Mouse (Mus musculus) E14TG2a.4 (cell line): ENCODE data around the gene Siglecf.
"Not testable (repeated sequence)": the region's sequence is repeated elsewhere in the genome, so short reads cannot be mapped to it uniquely, and the experiment has no call there.

Experiments used
- H3K27me3 ChIP-seq: 2 replicates; pipeline ENCODE4 v1.6.1; 2014; ENCODE audit warnings: low read length, control low read depth; ENCODE audit not compliant: insufficient read depth
- H3K36me3 ChIP-seq: 2 replicates; pipeline ENCODE4 v1.6.1; 2014; ENCODE audit warnings: low read length, control low read depth; ENCODE audit not compliant: insufficient read depth
- H3K4me1 ChIP-seq: replicated peaks from 2 replicates; pipeline ENCODE4 v1.6.1; 2014; ENCODE audit warnings: low read depth, low read length, control low read depth
- H3K4me3 ChIP-seq: replicated peaks from 2 replicates; pipeline ENCODE4 v1.5.1; 2014; ENCODE audit warnings: mild to moderate bottlenecking, low read length
- H3K9me3 ChIP-seq: 2 replicates; pipeline ENCODE4 v1.6.1; 2014; ENCODE audit warnings: low read length, control low read depth
- CTCF ChIP-seq: conservative IDR thresholded peaks from 2 replicates; pipeline ENCODE4 v1.5.1; 2014; ENCODE audit warnings: low read length
- NANOG ChIP-seq: IDR thresholded peaks from 2 replicates; pipeline ENCODE4 v1.6.1; 2014; ENCODE audit warnings: borderline replicate concordance, low read length, mixed read lengths
- POU5F1 ChIP-seq: IDR thresholded peaks from 2 replicates; pipeline ENCODE4 v1.6.1; 2014; ENCODE audit warnings: low read length, borderline replicate concordance

Gene Siglecf

DNA sequence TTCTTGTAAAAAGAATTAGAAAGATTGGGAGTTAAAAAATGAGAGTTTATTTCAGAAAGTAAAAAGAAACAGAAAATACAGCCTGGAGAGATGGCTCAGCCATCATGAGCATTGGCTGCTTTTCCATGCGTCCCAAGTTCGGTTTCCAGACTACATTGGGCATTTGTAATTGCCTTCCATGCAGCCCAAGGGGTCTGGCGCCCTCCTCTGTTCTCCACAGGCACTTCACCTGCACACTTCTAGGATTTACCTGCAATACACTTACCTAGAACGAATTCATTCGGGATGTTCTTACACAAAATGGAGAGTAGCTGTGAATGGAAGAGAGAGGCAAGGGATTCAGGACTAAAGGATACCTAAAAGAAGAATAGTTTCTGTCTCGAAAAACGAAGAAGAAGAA, 17.9 kb upstream of the Siglecf start:
- no peaks in the 10 kb centered on the region for H3K27me3 ChIP-seq
- H3K4me1 ChIP-seq, result peaks cover 49% of the 10 kb centered on the region
- TF ChIP-seq CTCF (peak; percentile 96), NANOG (no peak)
- peak overlapping the region; percentile 33; the same call in 1 of the 2 replicates for H3K4me3 ChIP-seq
- no peaks in the 10 kb centered on the region for H3K36me3 ChIP-seq
- H3K9me3 ChIP-seq, result no peaks in the 10 kb centered on the region

DNA sequence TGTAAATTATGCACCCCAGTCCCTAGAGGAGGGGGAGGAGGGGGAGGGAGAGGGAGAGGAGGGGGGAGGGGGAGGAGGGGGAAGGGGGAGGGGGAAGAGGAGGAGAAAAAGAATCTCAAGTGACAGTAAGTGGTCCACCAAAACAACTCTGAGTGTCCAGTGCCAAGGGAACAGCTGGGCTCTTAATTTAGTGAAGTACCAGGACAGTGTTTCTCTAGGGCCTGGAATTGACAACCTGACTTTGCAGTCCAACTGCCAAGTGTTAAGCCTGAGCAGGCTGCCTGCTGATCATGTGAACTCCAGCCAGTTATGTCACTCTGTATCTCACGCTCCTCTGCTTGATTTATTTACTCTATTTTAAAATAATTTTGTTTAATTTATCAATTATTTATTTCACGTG, 17.2 kb upstream of the Siglecf start:
- TF ChIP-seq POU5F1 (no peak), NANOG (no peak), CTCF (no peak)
- Histone ChIP-seq H3K36me3 (no peaks in the 10 kb centered on the region), H3K27me3 (no peaks in the 10 kb centered on the region), H3K4me1 (peaks cover 46% of the 10 kb centered on the region), H3K4me3 (no peak overlapping the region), H3K9me3 (no peaks in the 10 kb centered on the region)

DNA sequence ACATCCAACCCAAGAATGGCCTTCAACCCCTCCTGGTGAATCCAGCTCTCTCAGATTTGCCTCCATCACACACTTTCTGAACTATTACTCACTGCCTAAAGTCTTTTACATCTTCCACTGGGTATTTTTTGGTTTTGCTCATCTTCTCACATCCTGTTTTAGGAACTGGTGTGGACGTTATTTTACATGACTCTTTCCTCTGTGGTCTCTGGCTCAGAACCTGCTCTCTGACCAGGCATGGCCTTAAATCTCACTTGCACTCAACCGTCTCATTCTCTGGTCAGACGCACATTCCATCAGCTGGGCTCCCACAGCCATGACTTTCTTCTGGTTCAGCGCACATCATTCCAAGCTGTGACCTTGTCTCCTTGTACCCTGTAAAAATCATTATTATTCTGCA, 10.4 kb upstream of the Siglecf start:
- Histone ChIP-seq H3K27me3 (no peaks in the 10 kb centered on the region), H3K4me3 (no peak overlapping the region), H3K36me3 (no peaks in the 10 kb centered on the region), H3K4me1 (peaks cover 66% of the 10 kb centered on the region), H3K9me3 (no peaks in the 10 kb centered on the region)
- TF ChIP-seq CTCF, result no peak
- TF ChIP-seq NANOG, result no peak
- no peak for TF ChIP-seq POU5F1

DNA sequence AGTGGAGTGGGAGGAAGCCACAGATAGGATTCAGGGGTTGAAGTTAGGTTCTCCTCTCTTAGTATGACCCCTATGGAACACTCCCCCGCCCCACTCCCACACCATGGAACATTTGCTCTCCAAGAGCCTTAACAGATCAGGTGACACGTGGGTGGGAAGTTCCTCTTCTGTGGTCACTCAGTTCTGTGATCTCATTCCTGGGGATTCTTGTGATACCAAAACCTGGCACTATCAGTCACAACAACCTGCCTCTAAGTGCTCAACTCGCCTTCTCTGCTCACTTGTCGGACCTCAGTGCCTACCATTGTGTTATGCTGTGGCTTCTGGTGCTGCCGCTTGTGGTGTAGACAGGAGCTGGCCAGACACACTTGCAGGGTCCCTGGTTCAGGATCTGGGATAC, 8.0 kb upstream of the Siglecf start:
- H3K4me3 ChIP-seq, result peak overlapping the region; percentile 20
- no peaks in the 10 kb centered on the region for H3K9me3 ChIP-seq
- H3K27me3 ChIP-seq, result no peaks in the 10 kb centered on the region
- no peak for TF ChIP-seq CTCF
- TF ChIP-seq POU5F1, result no peak
- TF ChIP-seq NANOG, result no peak
- no peaks in the 10 kb centered on the region for H3K36me3 ChIP-seq
- H3K4me1 ChIP-seq, result peaks cover 70% of the 10 kb centered on the region

DNA sequence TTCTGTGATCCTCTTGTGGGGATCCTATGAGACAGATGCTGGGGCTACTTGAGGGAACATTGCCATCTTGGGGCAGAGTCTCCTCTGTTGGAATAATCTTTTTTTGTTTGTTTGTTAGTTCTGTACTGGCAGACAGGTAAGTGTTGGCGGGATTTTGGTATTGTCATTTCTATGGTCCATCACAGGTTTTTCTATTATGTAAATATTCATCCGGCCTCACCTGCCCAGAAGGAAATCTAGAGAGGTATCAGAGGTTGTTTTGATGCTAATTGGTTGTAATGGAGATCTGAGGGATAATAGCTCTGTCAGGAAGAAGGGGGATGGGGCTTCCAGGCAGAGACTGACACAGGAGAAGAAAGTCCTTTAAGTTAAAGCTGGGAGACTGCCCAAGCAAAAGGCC, 7.1 kb upstream of the Siglecf start:
- peak; percentile 63 for TF ChIP-seq NANOG
- no peak for TF ChIP-seq CTCF
- peak overlapping the region; percentile 20 for H3K4me3 ChIP-seq
- H3K4me1 ChIP-seq, result peaks cover 75% of the 10 kb centered on the region
- H3K9me3 ChIP-seq, result no peaks in the 10 kb centered on the region
- H3K27me3 ChIP-seq, result no peaks in the 10 kb centered on the region
- no peaks in the 10 kb centered on the region for H3K36me3 ChIP-seq

DNA sequence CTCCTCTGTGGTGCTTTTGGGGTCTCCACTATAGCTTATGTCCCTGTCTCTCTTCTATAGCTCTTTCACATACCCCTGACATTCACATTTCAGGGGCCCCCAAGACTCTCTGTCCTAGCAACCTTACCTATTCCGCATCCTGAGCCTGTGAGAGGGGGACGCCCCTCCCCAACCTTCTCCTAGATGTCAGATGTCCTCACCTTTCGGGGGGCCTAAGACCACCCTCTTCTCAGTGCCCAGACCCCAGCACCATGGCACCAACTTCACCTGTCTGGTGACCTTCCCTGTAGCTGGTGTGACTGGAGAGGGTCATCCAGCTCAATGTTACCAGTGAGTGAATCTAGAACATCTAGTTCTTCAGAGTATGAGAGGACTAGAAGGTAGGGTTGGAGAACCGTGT, 6.7 kb upstream of the Siglecf start:
- TF ChIP-seq CTCF (no peak), POU5F1 (no peak), NANOG (no peak)
- Histone ChIP-seq H3K4me1 (peaks cover 80% of the 10 kb centered on the region), H3K9me3 (no peaks in the 10 kb centered on the region), H3K4me3 (peak overlapping the region; percentile 20), H3K36me3 (no peaks in the 10 kb centered on the region), H3K27me3 (no peaks in the 10 kb centered on the region)

DNA sequence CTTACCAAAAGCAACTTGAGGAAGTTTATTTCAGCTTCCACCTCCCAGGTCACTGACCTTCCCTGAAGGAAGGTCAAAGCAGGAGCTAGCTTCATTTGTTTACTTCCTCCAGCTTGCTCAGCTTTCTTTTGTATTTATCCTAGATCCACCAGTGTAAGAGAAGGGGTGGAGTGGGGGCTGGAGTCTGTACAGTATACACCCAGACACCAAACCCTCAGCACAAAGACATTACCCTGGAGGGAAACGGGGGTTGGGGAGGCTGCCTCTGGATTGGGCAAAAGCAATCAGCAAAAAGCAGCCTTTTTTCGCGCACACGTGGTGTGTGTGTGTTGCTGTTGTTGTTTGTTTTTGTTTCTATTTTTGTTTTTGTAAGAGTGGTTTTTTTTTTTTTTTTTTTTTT, 5.0 kb upstream of the Siglecf start:
- Histone ChIP-seq H3K4me1 (peaks cover 87% of the 10 kb centered on the region), H3K4me3 (peak overlapping the region; percentile 46), H3K36me3 (no peaks in the 10 kb centered on the region), H3K9me3 (no peaks in the 10 kb centered on the region), H3K27me3 (no peaks in the 10 kb centered on the region)
- TF ChIP-seq POU5F1, result no peak
- TF ChIP-seq NANOG, result no peak
- TF ChIP-seq CTCF, result no peak

DNA sequence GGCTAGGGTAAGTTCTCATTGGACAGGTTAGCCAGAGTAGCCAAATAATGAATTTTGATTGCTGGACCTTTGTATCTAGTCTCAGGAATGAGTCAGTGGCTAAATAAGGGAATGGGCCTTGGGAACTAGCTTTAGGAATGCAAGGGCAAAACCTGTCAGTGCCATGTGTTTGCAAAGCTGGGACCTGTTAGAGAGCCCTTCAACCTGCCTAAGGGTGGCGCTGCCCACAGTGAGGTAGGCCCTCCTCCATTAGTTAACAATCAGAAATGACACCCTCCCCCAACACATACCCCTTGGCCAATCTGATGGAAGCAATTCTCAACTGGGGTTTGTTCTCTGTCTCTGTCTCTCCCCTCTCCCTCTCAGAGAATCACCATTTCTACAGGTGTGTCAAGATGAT, 4.6 kb upstream of the Siglecf start:
- Histone ChIP-seq H3K4me3 (peak overlapping the region; percentile 46), H3K36me3 (no peaks in the 10 kb centered on the region), H3K27me3 (no peaks in the 10 kb centered on the region), H3K4me1 (peaks cover 91% of the 10 kb centered on the region), H3K9me3 (no peaks in the 10 kb centered on the region)
- TF ChIP-seq POU5F1 (no peak), CTCF (no peak), NANOG (no peak)

DNA sequence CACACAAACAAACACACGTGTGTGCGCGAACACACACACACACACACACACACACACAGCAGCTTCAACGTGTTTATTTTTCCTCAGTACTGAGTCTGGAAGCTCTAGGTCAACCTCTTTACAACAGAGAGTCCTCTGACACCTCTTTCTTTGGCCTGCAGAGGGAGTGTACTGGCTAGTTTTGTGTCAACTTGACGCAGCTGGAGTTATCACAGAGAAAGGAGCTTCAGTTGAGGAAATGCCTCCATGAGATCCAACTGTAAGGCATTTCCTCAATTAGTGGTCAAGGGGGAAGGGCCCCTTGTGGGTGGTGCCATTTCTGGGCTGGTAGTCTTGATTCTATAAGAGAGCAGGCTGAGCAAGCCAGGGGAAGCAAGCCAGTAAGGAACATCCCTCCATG, 1.5 kb upstream of the Siglecf start:
- H3K4me3 ChIP-seq, H3K27me3 ChIP-seq, H3K36me3 ChIP-seq: not testable (repeated sequence)

More for the DNA sequence above, 1.5 kb upstream of the Siglecf start:
- not testable (repeated sequence) for H3K9me3 ChIP-seq
- peaks cover 69% of the 10 kb centered on the region for H3K4me1 ChIP-seq
